ENCODE assay signal across 10 mouse cellular contexts in the genomic region with DNA sequence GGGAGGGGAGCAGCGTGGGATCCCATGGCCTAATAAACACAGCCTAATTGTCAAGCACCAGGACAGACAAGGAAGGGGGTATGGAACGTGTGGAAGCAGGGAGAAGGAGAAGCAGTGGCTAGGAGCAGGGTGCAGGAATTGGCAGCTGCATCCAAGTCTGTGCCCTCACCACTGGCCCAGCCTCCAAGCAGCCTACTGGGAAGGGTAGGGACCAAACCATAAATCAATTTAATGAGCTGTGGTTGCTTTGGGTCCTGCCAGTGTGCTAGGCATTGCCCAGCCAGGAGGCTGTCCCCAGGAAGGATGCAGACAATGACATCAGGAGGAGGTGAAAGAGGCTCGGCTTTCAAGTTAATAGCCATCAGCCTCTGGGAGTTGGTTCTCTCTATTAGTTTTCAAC.
DNase-seq lines count a peak whose midpoint lies in the region; ATAC-seq lines count a peak whose summit lies in the region.
"Had no signal": no experiment of that assay in that cellular context is flagged by ENCODE, and none has a peak within 500 bp of the region (broad histone marks: within the 10 kb centered on the region; RNA-seq: fewer than 3 reads in every experiment).

No protein-coding gene starts in this region.

- peaks cover 28% of the 10 kb centered on the region for H3K4me1 ChIP-seq in midbrain, embryonic 10.5 days
- 0 out of 2 replicates have a peak, but pooled peaks cover 5% of the 10 kb centered on the region for H3K4me1 ChIP-seq in midbrain, embryonic 15.5 days
- peaks cover 21% of the 10 kb centered on the region for H3K4me1 ChIP-seq in midbrain, embryonic 13.5 days (replicated peaks)
- no peaks in the 10 kb centered on the region for H3K4me1 ChIP-seq in embryonic facial prominence, embryonic 10.5 days

- H3K9ac ChIP-seq in midbrain, embryonic 15.5 days, result no peak overlapping the region
- no peak overlapping the region for H3K9ac ChIP-seq in midbrain, embryonic 13.5 days (replicated peaks)

- DNase-seq in heart, adult 8-10 months (ENCODE audit: low spot score), result peak; percentile 0
- DNase-seq in heart, postnatal 4 days, result no peak
- no peak for DNase-seq in midbrain, embryonic 10.5 days (ENCODE audit: low spot score)
- DNase-seq in embryonic facial prominence, embryonic 10.5 days (ENCODE audit: low spot score), result no peak
- DNase-seq in lung, postnatal 14 days, result no peak
- DNase-seq: cerebellum, postnatal 10 days had no signal

- no peak overlapping the region for H3K4me2 ChIP-seq in midbrain, embryonic 15.5 days
- H3K4me2 ChIP-seq in midbrain, embryonic 13.5 days (replicated peaks), result no peak overlapping the region

- 59% methylated on average over 3 of the region's 3 CpGs for WGBS in midbrain, embryonic 10.5 days
- 34% methylated on average over 3 of the region's 3 CpGs for WGBS in midbrain, embryonic 15.5 days
- WGBS in midbrain, embryonic 13.5 days, result 41% methylated on average over 3 of the region's 3 CpGs
- 72% methylated on average over 3 of the region's 3 CpGs for WGBS in embryonic facial prominence, embryonic 10.5 days

- H3K4me3 ChIP-seq in midbrain, embryonic 10.5 days, result no peak overlapping the region
- H3K4me3 ChIP-seq in midbrain, embryonic 15.5 days, result no peak overlapping the region
- H3K4me3 ChIP-seq in midbrain, embryonic 13.5 days (replicated peaks), result no peak overlapping the region
- no peak overlapping the region for H3K4me3 ChIP-seq in embryonic facial prominence, embryonic 10.5 days

- H3K27me3 ChIP-seq in midbrain, embryonic 10.5 days (ENCODE audit: low read depth, poor library complexity, severe bottlenecking), result no peaks in the 10 kb centered on the region
- H3K27me3 ChIP-seq in midbrain, embryonic 15.5 days (replicated peaks), result no peaks in the 10 kb centered on the region
- no peaks in the 10 kb centered on the region for H3K27me3 ChIP-seq in midbrain, embryonic 13.5 days
- no peaks in the 10 kb centered on the region for H3K27me3 ChIP-seq in embryonic facial prominence, embryonic 10.5 days (replicated peaks; ENCODE audit: low read depth, poor library complexity, severe bottlenecking)

- no peak for ATAC-seq in midbrain, embryonic 15.5 days (replicated peaks)
- ATAC-seq in midbrain, embryonic 13.5 days, result no peak
- ATAC-seq: CD4-positive, CD25-positive, alpha-beta regulatory T cell, adult 4 months had no signal

- no peaks in the 10 kb centered on the region for H3K36me3 ChIP-seq in midbrain, embryonic 10.5 days
- no peaks in the 10 kb centered on the region for H3K36me3 ChIP-seq in midbrain, embryonic 15.5 days (replicated peaks)
- no peaks in the 10 kb centered on the region for H3K36me3 ChIP-seq in midbrain, embryonic 13.5 days
- no peaks in the 10 kb centered on the region for H3K36me3 ChIP-seq in embryonic facial prominence, embryonic 10.5 days (replicated peaks)

- no peaks in the 10 kb centered on the region for H3K9me3 ChIP-seq in midbrain, embryonic 10.5 days (replicated peaks)
- H3K9me3 ChIP-seq in midbrain, embryonic 15.5 days, result no peaks in the 10 kb centered on the region
- no peaks in the 10 kb centered on the region for H3K9me3 ChIP-seq in midbrain, embryonic 13.5 days
- no peaks in the 10 kb centered on the region for H3K9me3 ChIP-seq in embryonic facial prominence, embryonic 10.5 days

- peak overlapping the region; percentile 57; the same call in 1 of the 2 replicates for H3K27ac ChIP-seq in midbrain, embryonic 10.5 days (replicated peaks)
- no peak overlapping the region for H3K27ac ChIP-seq in midbrain, embryonic 15.5 days
- 0 out of 2 replicates have a peak overlapping the region, but pooled peaks have one; percentile 26 for H3K27ac ChIP-seq in midbrain, embryonic 13.5 days
- H3K27ac ChIP-seq in embryonic facial prominence, embryonic 10.5 days (replicated peaks), result no peak overlapping the region
- H3K27ac ChIP-seq: stomach, postnatal 0 days had no signal

Comparison
In these comparisons a context has a peak if more than half of its experiments do, and no peak if none do; other contexts are left out.
1. H3K27ac ChIP-seq: peak in midbrain, embryonic 10.5 days (single experiment) and midbrain, embryonic 13.5 days (single experiment); none in midbrain, embryonic 15.5 days (single experiment) and embryonic facial prominence, embryonic 10.5 days (single experiment).